Mouse (Mus musculus): ENCODE results near the gene Fbxo24.

Fbxo24 gene

GRCm38 (mm10) chr5:137600281-137600618 is 28.6 kb downstream of the Fbxo24 start:
- no peak for DNase-seq

- no peak for DNase-seq
Measured at GRCm38 (mm10) chr5:137599600-137599999, 29.2 kb downstream of the Fbxo24 start.

- DNase-seq: no peak
Measured at GRCm38 (mm10) chr5:137598100-137598826, 30.5 kb downstream of the Fbxo24 start.

- DNase-seq: no peak
Measured at GRCm38 (mm10) chr5:137597625-137598024, 31.2 kb downstream of the Fbxo24 start.

- no peak for DNase-seq
Measured at GRCm38 (mm10) chr5:137596601-137597261, 32.1 kb downstream of the Fbxo24 start.

GRCm38 (mm10) chr5:137595921-137596320 is 32.9 kb downstream of the Fbxo24 start:
- DNase-seq: no peak

- no peak for DNase-seq
Measured at GRCm38 (mm10) chr5:137590507-137590906, 38.3 kb downstream of the Fbxo24 start.

- peak; percentile 79 for DNase-seq
Measured at GRCm38 (mm10) chr5:137584976-137585375, 43.8 kb downstream of the Fbxo24 start.

- no peak for DNase-seq
Measured at GRCm38 (mm10) chr5:137583670-137584169, 45.1 kb downstream of the Fbxo24 start.

GRCm38 (mm10) chr5:137582702-137583101 is 46.1 kb downstream of the Fbxo24 start:
- DNase-seq: no peak

- no peak for DNase-seq
Measured at GRCm38 (mm10) chr5:137580246-137580645, 48.6 kb downstream of the Fbxo24 start.

GRCm38 (mm10) chr5:137574470-137574901 is 54.3 kb downstream of the Fbxo24 start:
- peak; percentile 41 for DNase-seq

GRCm38 (mm10) chr5:137570691-137571586 is 57.9 kb downstream of the Fbxo24 start:
- no peak for DNase-seq

- no peak for DNase-seq
Measured at GRCm38 (mm10) chr5:137570181-137570580, 58.6 kb downstream of the Fbxo24 start.

GRCm38 (mm10) chr5:137569665-137570064 is 59.1 kb downstream of the Fbxo24 start, which contains the start of gene Tfr2:
Gene Tfr2, plus strand, starts transcription at chr5:137569840.
- DNase-seq: peak; percentile 63

GRCm38 (mm10) chr5:137569031-137569430 is 59.8 kb downstream of the Fbxo24 start:
- DNase-seq: no peak

GRCm38 (mm10) chr5:137568223-137568798 is 60.5 kb downstream of the Fbxo24 start:
- DNase-seq: no peak

- no peak for DNase-seq
Measured at GRCm38 (mm10) chr5:137566416-137566815, 62.4 kb downstream of the Fbxo24 start.

GRCm38 (mm10) chr5:137565744-137566143 is 63.1 kb downstream of the Fbxo24 start:
- DNase-seq: no peak

- DNase-seq: no peak
Measured at GRCm38 (mm10) chr5:137562965-137563364, 65.8 kb downstream of the Fbxo24 start.
